Mouse (Mus musculus): Measurements from ENCODE around the gene Atp1b1. TPM values are rescaled to one million over a fixed set of nuclear protein-coding genes. Genes with fewer than 3 reads are reported as not detected.

Atp1b1 gene
- polyA plus RNA-seq, 1 experiment from 2014 or later = 203 TPM

GRCm38 (mm10) chr1:164451346-164451745 lies 6.8 kb downstream of the Atp1b1 start:
- Histone ChIP-seq H3K4me3 (replicated peaks) (no peak overlapping the region), H3K27me3 (replicated peaks) (peaks cover 6% of the 10 kb centered on the region; the same call in 1 of the 2 replicates), H3K4me1 (replicated peaks) (peaks cover 13% of the 10 kb centered on the region), H3K27ac (no peak overlapping the region), H3K4me2 (replicated peaks) (no peak overlapping the region), H3K36me3 (peaks cover 4% of the 10 kb centered on the region), H3K9me3 (no peaks in the 10 kb centered on the region), H3K9ac (no peak overlapping the region)
- WGBS = 79% methylated on average over 5 of the region's 5 CpGs
- no peak for ATAC-seq

GRCm38 (mm10) chr1:164450644-164451043 lies 7.5 kb downstream of the Atp1b1 start:
- Histone ChIP-seq H3K4me3 (replicated peaks) (no peak overlapping the region), H3K27me3 (replicated peaks) (no peaks in the 10 kb centered on the region), H3K4me2 (replicated peaks) (no peak overlapping the region), H3K36me3 (peaks cover 4% of the 10 kb centered on the region), H3K9me3 (no peaks in the 10 kb centered on the region), H3K4me1 (replicated peaks) (peaks cover 13% of the 10 kb centered on the region), H3K27ac (no peak overlapping the region), H3K9ac (no peak overlapping the region)
- ATAC-seq = peak; percentile 18; the same call in 1 of the 2 replicates
- 75% methylated on average over 4 of the region's 4 CpGs for WGBS

GRCm38 (mm10) chr1:164450231-164450630 lies 7.9 kb downstream of the Atp1b1 start:
- 72% methylated on average over 4 of the region's 4 CpGs for WGBS
- Histone ChIP-seq H3K4me1 (replicated peaks) (peaks cover 13% of the 10 kb centered on the region), H3K9ac (no peak overlapping the region), H3K27ac (no peak overlapping the region), H3K4me3 (replicated peaks) (no peak overlapping the region), H3K4me2 (replicated peaks) (no peak overlapping the region), H3K36me3 (peaks cover 4% of the 10 kb centered on the region), H3K27me3 (replicated peaks) (no peaks in the 10 kb centered on the region), H3K9me3 (no peaks in the 10 kb centered on the region)
- no peak for ATAC-seq

GRCm38 (mm10) chr1:164449626-164450025 lies 8.5 kb downstream of the Atp1b1 start:
- Histone ChIP-seq H3K9ac (no peak overlapping the region), H3K4me2 (replicated peaks) (no peak overlapping the region), H3K4me3 (replicated peaks) (no peak overlapping the region), H3K9me3 (no peaks in the 10 kb centered on the region), H3K27ac (no peak overlapping the region), H3K36me3 (peaks cover 4% of the 10 kb centered on the region), H3K27me3 (replicated peaks) (no peaks in the 10 kb centered on the region), H3K4me1 (replicated peaks) (peaks cover 13% of the 10 kb centered on the region)
- ATAC-seq = 0 out of 2 replicates have a peak, but pooled peaks have one; percentile 27
- 78% methylated on average over 8 of the region's 8 CpGs for WGBS

- no peak overlapping the region for H3K9ac ChIP-seq
- H3K4me2 ChIP-seq (replicated peaks) = no peak overlapping the region
- H3K4me1 ChIP-seq (replicated peaks) = peaks cover 6% of the 10 kb centered on the region; the same call in 1 of the 2 replicates
- ATAC-seq = no peak
- WGBS = 83% methylated on average over 6 of the region's 6 CpGs
- H3K36me3 ChIP-seq = peaks cover 4% of the 10 kb centered on the region
- no peaks in the 10 kb centered on the region for H3K9me3 ChIP-seq
- no peak overlapping the region for H3K27ac ChIP-seq
- H3K4me3 ChIP-seq (replicated peaks) = no peak overlapping the region
- no peaks in the 10 kb centered on the region for H3K27me3 ChIP-seq (replicated peaks)
Observed at GRCm38 (mm10) chr1:164447521-164447920, 10.6 kb downstream of the Atp1b1 start.

- H3K36me3 ChIP-seq = peaks cover 4% of the 10 kb centered on the region; the same call in 1 of the 2 replicates
- WGBS = 94% methylated on average over 10 of the region's 10 CpGs
Observed at GRCm38 (mm10) chr1:164446535-164446934, 11.6 kb downstream of the Atp1b1 start.

GRCm38 (mm10) chr1:164445620-164446162 lies 12.5 kb downstream of the Atp1b1 start:
- no peak overlapping the region for H3K4me2 ChIP-seq (replicated peaks)
- peaks cover 4% of the 10 kb centered on the region; the same call in 1 of the 2 replicates for H3K4me1 ChIP-seq (replicated peaks)
- H3K36me3 ChIP-seq = peaks cover 4% of the 10 kb centered on the region; the same call in 1 of the 2 replicates
- no peaks in the 10 kb centered on the region for H3K9me3 ChIP-seq
- ATAC-seq = no peak
- H3K27ac ChIP-seq = no peak overlapping the region
- no peaks in the 10 kb centered on the region for H3K27me3 ChIP-seq (replicated peaks)
- 67% methylated on average over 5 of the region's 5 CpGs for WGBS
- no peak overlapping the region for H3K4me3 ChIP-seq (replicated peaks)
- no peak overlapping the region for H3K9ac ChIP-seq

More at GRCm38 (mm10) chr1:164446535-164446934, 11.6 kb downstream of the Atp1b1 start:
- Histone ChIP-seq H3K9ac (no peak overlapping the region), H3K27ac (no peak overlapping the region), H3K9me3 (no peaks in the 10 kb centered on the region), H3K27me3 (replicated peaks) (no peaks in the 10 kb centered on the region), H3K4me1 (replicated peaks) (peaks cover 4% of the 10 kb centered on the region; the same call in 1 of the 2 replicates), H3K4me3 (replicated peaks) (no peak overlapping the region), H3K4me2 (replicated peaks) (no peak overlapping the region)
- ATAC-seq = no peak

GRCm38 (mm10) chr1:164441408-164441974 lies 16.7 kb downstream of the Atp1b1 start:
- Histone ChIP-seq H3K27ac (no peak overlapping the region), H3K4me2 (replicated peaks) (no peak overlapping the region), H3K4me3 (replicated peaks) (no peak overlapping the region), H3K27me3 (replicated peaks) (no peaks in the 10 kb centered on the region), H3K9me3 (no peaks in the 10 kb centered on the region), H3K4me1 (replicated peaks) (no peaks in the 10 kb centered on the region), H3K36me3 (peaks cover 15% of the 10 kb centered on the region), H3K9ac (no peak overlapping the region)
- no peak for ATAC-seq
- WGBS = 80% methylated on average over 18 of the region's 18 CpGs

GRCm38 (mm10) chr1:164440708-164441407 lies 17.3 kb downstream of the Atp1b1 start:
- WGBS = 80% methylated on average over 11 of the region's 11 CpGs
- H3K4me3 ChIP-seq (replicated peaks) = no peak overlapping the region
- no peaks in the 10 kb centered on the region for H3K4me1 ChIP-seq (replicated peaks)
- H3K27me3 ChIP-seq (replicated peaks) = no peaks in the 10 kb centered on the region
- no peaks in the 10 kb centered on the region for H3K9me3 ChIP-seq
- H3K36me3 ChIP-seq = peaks cover 15% of the 10 kb centered on the region
- ATAC-seq = no peak
- no peak overlapping the region for H3K27ac ChIP-seq
- H3K4me2 ChIP-seq (replicated peaks) = no peak overlapping the region
- no peak overlapping the region for H3K9ac ChIP-seq

GRCm38 (mm10) chr1:164440230-164440629 lies 17.9 kb downstream of the Atp1b1 start:
- Histone ChIP-seq H3K9me3 (no peaks in the 10 kb centered on the region), H3K4me1 (replicated peaks) (no peaks in the 10 kb centered on the region), H3K9ac (no peak overlapping the region), H3K36me3 (peaks cover 16% of the 10 kb centered on the region), H3K4me3 (replicated peaks) (no peak overlapping the region), H3K27me3 (replicated peaks) (no peaks in the 10 kb centered on the region), H3K4me2 (replicated peaks) (no peak overlapping the region), H3K27ac (no peak overlapping the region)
- no peak for ATAC-seq
- 91% methylated on average over 6 of the region's 6 CpGs for WGBS

GRCm38 (mm10) chr1:164436749-164437148 lies 21.4 kb downstream of the Atp1b1 start:
- no peak overlapping the region for H3K4me3 ChIP-seq (replicated peaks)
- 86% methylated on average over 7 of the region's 7 CpGs for WGBS
- peaks cover 17% of the 10 kb centered on the region for H3K36me3 ChIP-seq

GRCm38 (mm10) chr1:164434049-164434448 lies 24.1 kb downstream of the Atp1b1 start:
- H3K27ac ChIP-seq = no peak overlapping the region; the same call in none of the 2 replicates
- no peaks in the 10 kb centered on the region for H3K4me1 ChIP-seq (replicated peaks)
- WGBS = 37% methylated on average over 6 of the region's 6 CpGs
- H3K27me3 ChIP-seq (replicated peaks) = no peaks in the 10 kb centered on the region
- no peak overlapping the region for H3K4me2 ChIP-seq (replicated peaks)
- peaks cover 12% of the 10 kb centered on the region for H3K36me3 ChIP-seq
- no peaks in the 10 kb centered on the region for H3K9me3 ChIP-seq
- no peak overlapping the region for H3K4me3 ChIP-seq (replicated peaks)
- ATAC-seq = peak; percentile 71
- no peak overlapping the region for H3K9ac ChIP-seq

More at GRCm38 (mm10) chr1:164436749-164437148, 21.4 kb downstream of the Atp1b1 start:
- H3K4me2 ChIP-seq (replicated peaks) = no peak overlapping the region
- no peak for ATAC-seq
- H3K4me1 ChIP-seq (replicated peaks) = no peaks in the 10 kb centered on the region
- H3K9me3 ChIP-seq = no peaks in the 10 kb centered on the region
- H3K9ac ChIP-seq = no peak overlapping the region
- H3K27me3 ChIP-seq (replicated peaks) = no peaks in the 10 kb centered on the region
- H3K27ac ChIP-seq = no peak overlapping the region
